Mouse (Mus musculus) cerebellum, adult 2 months (tissue): Measurements from ENCODE around the gene Slc19a2.

ENCODE experiments used
- CTCF ChIP-seq: fragments of 200-500 bp; IDR thresholded peaks from 2 replicates; pipeline ENCODE4 v1.5.1; 2011; ENCODE audit warnings: low read depth, mild to moderate bottlenecking, control low read depth, low read length, moderate library complexity, borderline replicate concordance; ENCODE audit not compliant: insufficient read depth
- POLR2A ChIP-seq: fragments of 200-500 bp; IDR thresholded peaks from 2 replicates; pipeline ENCODE4 v1.6.1; 2011; ENCODE audit warnings: low read length, control low read depth, borderline replicate concordance; ENCODE audit not compliant: insufficient read depth

DNA sequence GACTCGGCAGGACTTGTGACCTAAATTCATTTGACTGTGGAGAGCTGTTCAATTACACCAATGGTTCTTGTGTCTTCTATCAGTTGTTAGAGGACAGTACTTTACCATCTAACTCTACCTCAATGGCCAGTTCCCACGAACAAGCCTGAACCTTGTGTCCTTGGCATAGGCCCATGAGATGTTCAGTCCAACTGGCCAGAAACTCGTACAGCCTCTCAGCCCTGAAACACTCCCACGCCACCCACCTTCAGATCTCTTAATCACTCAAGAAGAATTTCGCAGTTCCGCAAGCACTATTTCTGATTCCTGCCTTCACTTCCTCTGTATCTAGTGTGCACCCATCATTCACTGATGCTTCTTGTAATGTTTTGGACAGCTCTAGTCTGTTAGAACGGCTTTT lies 12.8 kb upstream of the Slc19a2 start:
- no peak for TF ChIP-seq CTCF
- no peak for TF ChIP-seq POLR2A
